Mouse (Mus musculus) myocyte (in vitro differentiated cells): Measurements from ENCODE around the gene Rai1.

Source experiments
- POLR2A ChIP-seq: IDR thresholded peaks from one replicate; pipeline ENCODE4 v1.6.1; 2011; ENCODE audit warnings: low read depth, mild to moderate bottlenecking, control low read depth, moderate library complexity; ENCODE audit not compliant: insufficient read length
- POLR2AphosphoS2 ChIP-seq: IDR thresholded peaks from one replicate; pipeline ENCODE4 v1.6.1; 2011; ENCODE audit warnings: low read depth, control low read depth; ENCODE audit not compliant: insufficient read length
- USF1 ChIP-seq: IDR thresholded peaks from one replicate; pipeline ENCODE4 v1.6.1; 2011; ENCODE audit warnings: low read depth, mild to moderate bottlenecking, control low read depth, moderate library complexity

DNA sequence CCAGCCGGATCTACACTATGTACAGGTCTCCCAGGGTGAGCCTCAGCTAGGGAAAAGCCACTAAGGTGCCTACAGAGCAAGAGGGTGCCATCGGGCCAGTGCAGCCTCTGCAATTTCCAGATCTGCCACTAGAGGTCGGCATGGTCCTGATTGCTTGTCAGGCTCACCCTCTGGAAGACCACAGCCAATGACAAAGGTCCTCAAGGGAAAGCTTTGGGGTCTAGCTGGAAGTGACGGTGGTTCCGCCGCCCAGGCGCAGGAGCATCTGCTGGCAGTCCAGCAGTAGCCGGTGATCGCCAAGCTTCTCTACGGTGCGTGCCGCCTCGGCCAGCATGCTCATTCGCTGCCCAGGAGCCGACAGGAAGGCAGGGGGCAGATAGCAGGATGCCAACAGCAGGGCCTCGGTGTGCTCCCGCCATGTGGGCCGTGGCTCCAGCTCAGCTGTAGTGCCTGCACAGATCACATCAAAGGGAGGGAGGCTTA, 94.9 kb downstream of the Rai1 start:
- TF ChIP-seq USF1 (no peak), POLR2AphosphoS2 (peak; percentile 84), POLR2A (no peak)
